Mouse (Mus musculus) myocyte (in vitro differentiated cells): ENCODE data around the gene Il1rl2.

ENCODE experiments used
- CEBPB ChIP-seq: IDR thresholded peaks from 2 replicates; pipeline ENCODE4 v1.6.1; 2011; ENCODE audit warnings: mild to moderate bottlenecking, moderate library complexity; ENCODE audit not compliant: poor library complexity, insufficient read depth, severe bottlenecking
- E2F4 ChIP-seq: IDR thresholded peaks from one replicate; pipeline ENCODE4 v1.6.1; 2011; ENCODE audit warnings: mild to moderate bottlenecking, control low read depth, moderate library complexity; ENCODE audit not compliant: insufficient read depth
- MYOD1 ChIP-seq, 3 experiments: IDR thresholded peaks; one replicate each; pipeline ENCODE4 v1.6.1; 2011; ENCODE audit warnings: control low read depth in 2 of 3, low read depth in 2 of 3, mild to moderate bottlenecking in 2 of 3, moderate library complexity in 1 of 3; ENCODE audit not compliant: insufficient read length in 2 of 3, control insufficient read depth in 1 of 3
- MYOG ChIP-seq, 3 experiments: IDR thresholded peaks; one replicate each; pipeline ENCODE4 v1.6.1; 2011; ENCODE audit warnings: control low read depth in 2 of 3, low read depth in 2 of 3, mild to moderate bottlenecking in 2 of 3; ENCODE audit not compliant: insufficient read length in 2 of 3, control insufficient read depth in 1 of 3, insufficient read depth in 1 of 3
- POLR2A ChIP-seq: IDR thresholded peaks from one replicate; pipeline ENCODE4 v1.6.1; 2011; ENCODE audit warnings: low read depth, mild to moderate bottlenecking, control low read depth, moderate library complexity; ENCODE audit not compliant: insufficient read length
- POLR2AphosphoS2 ChIP-seq: IDR thresholded peaks from one replicate; pipeline ENCODE4 v1.6.1; 2011; ENCODE audit warnings: low read depth, control low read depth; ENCODE audit not compliant: insufficient read length
- USF1 ChIP-seq: IDR thresholded peaks from one replicate; pipeline ENCODE4 v1.6.1; 2011; ENCODE audit warnings: low read depth, mild to moderate bottlenecking, control low read depth, moderate library complexity

- TF ChIP-seq USF1 (no peak), POLR2A (no peak), MYOG (IDR thresholded peaks at IDR 0.05; ENCODE audit: control insufficient read depth in 1 of 3, insufficient read depth in 1 of 3, insufficient read length in 2 of 3, low read depth in 2 of 3) (no peak), MYOD1 (IDR thresholded peaks at IDR 0.05; ENCODE audit: control insufficient read depth in 1 of 3, insufficient read length in 2 of 3, low read depth in 2 of 3) (no peak), E2F4 (no peak), CEBPB (no peak), POLR2AphosphoS2 (no peak)
These were observed 5.8 kb downstream of the Il1rl2 start for GRCm38 (mm10) chr1:40330181-40330580.
